Mouse (Mus musculus) spleen, adult 2 months (tissue): Measurements from ENCODE around the gene Crmp1.

ENCODE experiments used
- CTCF ChIP-seq: fragments of 200-500 bp; IDR thresholded peaks from 2 replicates; pipeline ENCODE4 v1.5.1; 2011; ENCODE audit warnings: mild to moderate bottlenecking, inconsistent platforms; ENCODE audit not compliant: insufficient read depth, insufficient read length, insufficient replicate concordance; ENCODE audit errors: extremely low read depth
- POLR2A ChIP-seq: fragments of 200-500 bp; IDR thresholded peaks from 2 replicates; pipeline ENCODE4 v1.6.1; 2011; ENCODE audit warnings: low read depth, low read length, inconsistent platforms

GRCm38 (mm10) chr5:37225708-37226107 lies 16.0 kb upstream of the Crmp1 start:
- TF ChIP-seq CTCF (no peak), POLR2A (no peak)
